Mouse (Mus musculus) neural tube, postnatal 0 days (tissue): ENCODE measurements around the gene Ash1l. TPM values are rescaled to one million over a fixed set of nuclear protein-coding genes. Genes with fewer than 3 reads are reported as not detected.

Experiments used
- polyA plus RNA-seq: library from polyadenylated mRNA; unstranded; fragments of >200 nt; fragmentation: Nextera tagmentation; extraction: Ambion mirVana; gene quantifications from 2 replicates; pipeline ENCODE4 v1.2.1, GENCODE M21; 2015

Gene Ash1l
- polyA plus RNA-seq, result 15.8 and 17.1 TPM in 2 replicates

DNA sequence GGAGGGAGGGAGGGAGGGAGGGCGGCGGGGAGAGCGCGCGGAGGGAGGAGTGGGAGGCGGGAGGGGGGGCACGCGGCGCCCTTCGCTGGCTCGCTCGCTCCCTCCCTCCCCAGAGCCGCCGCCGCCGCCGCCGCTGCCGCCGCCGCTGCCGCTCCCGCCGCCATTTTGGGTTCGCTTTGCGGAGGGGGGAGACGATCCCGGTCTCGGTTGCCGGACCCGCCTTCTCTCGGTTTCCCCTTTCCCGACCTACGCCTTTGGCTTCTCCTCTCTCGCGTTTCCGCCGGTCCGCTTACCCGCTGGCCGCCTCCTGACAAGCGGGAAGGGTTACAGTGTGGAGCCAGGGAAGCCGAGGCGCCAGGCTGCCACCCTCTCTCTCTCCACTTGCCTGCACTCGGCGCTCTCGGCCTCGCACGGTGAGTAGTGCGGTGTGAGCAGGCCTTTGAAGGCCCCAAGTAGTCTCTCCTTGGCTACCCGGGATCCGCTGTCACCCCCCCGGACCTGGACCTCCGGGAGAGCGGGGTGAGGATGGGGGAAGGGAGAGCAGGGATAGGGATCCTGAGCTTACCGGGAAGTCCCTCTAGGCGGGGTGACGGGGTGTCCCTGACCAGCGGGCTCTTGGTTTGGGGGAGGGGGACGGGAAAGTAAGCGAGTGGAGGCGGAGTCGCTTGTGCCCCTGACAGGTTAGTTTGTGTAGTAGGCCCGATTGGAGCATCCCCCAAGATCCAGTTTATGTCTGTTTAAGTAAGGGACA lies at the start of gene Ash1l, which contains the start of gene Dap3:
Gene Ash1l, plus strand, starts transcription at position 47 of the 751 bp plus-strand sequence.
Gene Dap3, minus strand, starts transcription at position 606 of the 751 bp plus-strand sequence.

DNA sequence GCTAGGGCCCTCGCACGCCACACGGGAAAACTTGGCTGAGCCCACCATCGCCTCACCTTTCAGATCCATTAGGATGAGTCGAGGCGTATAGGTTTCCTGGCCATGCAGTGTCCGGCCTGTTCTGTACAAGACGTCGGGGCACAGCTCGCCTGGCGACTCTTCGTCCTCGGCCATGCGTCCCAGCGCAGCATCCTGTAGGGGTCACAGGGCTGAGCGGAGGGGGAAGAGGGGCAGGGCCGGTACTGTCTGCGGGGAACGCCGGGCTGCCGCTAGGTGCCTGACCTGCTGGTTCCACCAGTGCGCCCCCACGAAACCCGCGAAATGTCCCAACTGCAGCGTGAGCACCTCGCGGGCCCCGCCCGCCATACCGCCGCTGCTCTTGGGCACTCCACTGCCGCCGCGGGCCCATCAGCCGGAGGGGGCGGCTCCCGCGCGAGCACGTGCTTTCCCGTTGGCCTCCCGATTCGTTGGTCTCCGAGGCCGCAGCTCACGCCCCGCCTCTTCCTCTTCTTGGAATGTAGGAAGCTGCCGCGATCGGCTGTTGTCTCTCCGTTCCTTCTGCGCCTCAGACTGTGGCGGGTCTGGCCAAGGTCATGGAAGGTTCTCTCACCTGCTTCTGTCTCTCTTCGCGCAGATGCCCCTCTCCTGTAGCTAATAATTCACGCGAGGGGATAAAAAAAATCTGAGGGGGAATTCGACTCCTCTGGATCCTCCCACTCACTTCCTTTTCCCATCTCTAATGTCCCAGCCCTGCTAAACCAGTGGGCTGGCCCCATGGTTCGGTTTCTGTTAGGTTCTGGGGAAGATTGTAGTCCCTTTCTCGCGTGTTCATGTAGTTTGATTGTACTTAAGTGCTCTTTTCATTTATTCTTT lies 36.7 kb upstream of the Ash1l start, which contains the start of gene Msto1:
Gene Msto1, minus strand, starts transcription at position 489 of the 873 bp plus-strand sequence.

DNA sequence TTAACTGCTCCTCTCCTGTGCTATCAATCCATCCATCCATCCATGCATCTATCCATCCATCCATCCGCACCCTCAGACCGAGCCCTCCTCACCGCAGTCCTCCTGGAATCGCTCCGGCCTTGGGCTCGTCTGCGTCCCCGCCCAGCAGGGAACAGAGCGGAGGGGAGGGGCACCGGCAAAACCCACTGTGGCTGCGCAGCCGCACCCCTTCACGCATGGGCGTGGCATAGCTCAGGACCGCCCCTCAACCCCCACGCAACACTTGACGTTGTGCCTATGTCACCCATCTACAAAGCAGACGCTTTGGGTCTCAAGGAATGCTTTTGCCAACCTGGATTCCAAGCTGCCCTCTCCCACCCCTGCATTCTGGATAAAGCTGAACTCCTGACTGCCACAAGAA lies 142.8 kb downstream of the Ash1l start, which contains the start of gene Rusc1:
Gene Rusc1, minus strand, starts transcription at position 137 of the 400 bp plus-strand sequence.

DNA sequence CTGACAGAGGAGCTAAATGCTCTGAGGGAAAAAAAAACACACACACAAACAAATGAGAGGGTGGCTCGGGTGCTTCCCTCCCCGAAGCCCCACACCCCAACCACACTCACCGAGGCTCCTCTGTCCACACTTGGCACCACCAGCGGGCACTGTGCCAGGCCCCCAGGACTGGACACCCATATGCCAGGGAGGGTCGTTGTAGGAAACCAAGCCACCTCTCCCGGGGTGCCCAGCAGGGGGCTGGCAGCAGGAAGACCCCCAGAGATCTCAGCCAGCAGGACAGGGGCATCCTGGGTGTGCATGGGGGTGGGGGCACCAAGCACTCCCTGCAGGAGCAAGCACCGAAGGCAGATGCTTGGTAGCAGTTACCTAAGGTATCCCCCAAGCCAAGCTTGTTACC lies 150.4 kb downstream of the Ash1l start, which contains the start of gene Gm43738:
Gene Gm43738, minus strand, starts transcription at position 289 of the 400 bp plus-strand sequence.

DNA sequence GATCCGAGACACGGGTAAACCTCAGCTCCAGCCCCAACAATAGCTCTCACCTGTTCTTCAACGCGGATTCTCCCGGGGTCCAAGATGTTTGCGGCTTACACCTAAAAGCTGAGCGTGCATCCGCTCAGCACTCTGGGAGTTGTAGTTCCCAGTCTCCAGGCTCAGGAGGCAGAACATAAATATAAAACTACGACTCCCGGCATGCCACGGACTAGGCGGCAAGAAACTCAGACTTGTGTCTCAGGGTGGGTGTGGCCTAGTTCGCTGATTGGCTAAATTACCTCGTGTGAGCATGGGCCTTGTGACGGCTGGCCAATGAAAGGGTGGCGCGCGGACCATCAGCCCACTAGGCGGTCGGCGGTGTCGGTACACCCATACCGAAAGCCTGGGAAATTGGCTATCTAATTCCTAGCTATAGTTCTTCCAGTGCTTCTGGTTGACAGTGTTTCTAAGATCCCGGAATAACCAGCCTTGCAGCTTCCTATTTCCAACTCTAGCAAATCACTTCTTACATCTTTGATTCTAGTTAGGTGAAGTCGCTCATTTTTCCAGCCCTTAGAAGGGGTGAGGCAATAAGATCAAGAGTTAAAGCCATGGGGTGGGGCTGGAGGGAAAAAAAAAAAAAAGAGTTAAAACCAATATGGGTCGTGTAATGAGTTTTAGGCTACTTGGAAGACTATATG lies 151.5 kb downstream of the Ash1l start, which contains the start of gene Fdps:
Gene Fdps, minus strand, starts transcription at position 148 of the 683 bp plus-strand sequence.

Other genes starting within 250 kb of the Ash1l start
- gene Rit1, start 233.8 kb upstream of the Ash1l start, polyA plus RNA-seq, result 71.7 and 73.6 TPM in 2 replicates
- 244 and 246 TPM in 2 replicates for gene Syt11, start 175.5 kb upstream of the Ash1l start, polyA plus RNA-seq
- gene Gon4l, start 115.4 kb upstream of the Ash1l start, polyA plus RNA-seq, result 7.9 and 9.9 TPM in 2 replicates
- 45.5 and 51.9 TPM in 2 replicates for gene Msto1, start 36.6 kb upstream of the Ash1l start, polyA plus RNA-seq
- 118 and 128 TPM in 2 replicates for gene Dap3, start 559 bp downstream of the Ash1l start, polyA plus RNA-seq
- gene Rusc1, start 142.7 kb downstream of the Ash1l start, polyA plus RNA-seq, result 99.3 and 116 TPM in 2 replicates
- gene Gm43738, start 150.5 kb downstream of the Ash1l start, polyA plus RNA-seq, result not detected in 2 replicates
- 365 and 386 TPM in 2 replicates for gene Fdps, start 151.3 kb downstream of the Ash1l start, polyA plus RNA-seq
- 0.05 and 0.23 TPM in 2 replicates for gene Pklr, start 185.5 kb downstream of the Ash1l start, polyA plus RNA-seq
- 33.7 and 44.1 TPM in 2 replicates for gene Hcn3, start 209.6 kb downstream of the Ash1l start, polyA plus RNA-seq
- 18.0 and 20.4 TPM in 2 replicates for gene Clk2, start 214.2 kb downstream of the Ash1l start, polyA plus RNA-seq
- 157 and 167 TPM in 2 replicates for gene Scamp3, start 226.9 kb downstream of the Ash1l start, polyA plus RNA-seq
- 32.2 and 35.7 TPM in 2 replicates for gene Fam189b, start 232.5 kb downstream of the Ash1l start, polyA plus RNA-seq